Mouse (Mus musculus): ENCODE measurements at regions not wholly inside any gene's neighbourhood (a gene's known extent, or its start where the extent isn't known, plus 50 kb on each side); places are given as distances from the start of the nearest gene placed in this dataset.
A peak's percentile ranks its signal among the peaks of the same experiment; 100 is the strongest.

DNA sequence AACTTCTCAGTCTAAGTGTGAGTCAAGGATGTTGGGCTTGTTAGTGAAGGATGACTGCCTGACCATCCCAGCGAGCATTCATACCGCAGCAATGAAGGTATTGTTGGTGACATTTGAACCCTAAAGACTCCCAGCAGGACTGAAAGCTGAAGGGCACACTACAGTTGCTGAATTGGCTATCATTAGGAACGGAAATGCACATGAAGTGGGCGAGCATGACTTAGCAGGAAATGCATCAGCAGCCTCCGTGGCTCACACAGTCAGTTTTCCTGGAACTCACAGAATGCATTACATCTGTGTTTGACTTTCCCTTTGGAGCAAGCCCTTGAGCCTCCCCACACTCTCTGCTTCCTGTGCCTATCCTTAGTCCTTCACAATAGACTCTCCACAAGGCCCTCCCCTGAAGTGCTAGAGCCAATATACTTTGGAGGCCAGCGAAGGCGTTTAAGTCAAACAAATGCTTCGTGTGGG is 63.9 kb downstream of the Tmco5 start:
- TF ChIP-seq POLR2A (IDR thresholded peaks at IDR 0.05; ENCODE audit: low read depth, low read length), result no peak
- no peak for TF ChIP-seq CTCF (IDR thresholded peaks at IDR 0.05; ENCODE audit: borderline replicate concordance, insufficient read depth, low read length)
- peak overlapping the region; percentile 82 for H3K27ac ChIP-seq (ENCODE audit: insufficient read depth, low read length)
- H3K4me1 ChIP-seq (ENCODE audit: control insufficient read depth, insufficient read depth, low read length), result peaks cover 10% of the 10 kb centered on the region
- H3K4me3 ChIP-seq (ENCODE audit: insufficient read depth, low read length), result no peak overlapping the region

- TF ChIP-seq POLR2A (IDR thresholded peaks at IDR 0.05; ENCODE audit: low read depth, low read length) (no peak), CTCF (IDR thresholded peaks at IDR 0.05; ENCODE audit: borderline replicate concordance, insufficient read depth, low read length) (no peak)
Measured at GRCm38 (mm10) chr2:116948538-116948937, 70.0 kb downstream of the Tmco5 start.

GRCm38 (mm10) chr2:116949741-116950140 is 71.2 kb downstream of the Tmco5 start:
- TF ChIP-seq CTCF (IDR thresholded peaks at IDR 0.05; ENCODE audit: borderline replicate concordance, insufficient read depth, low read length) (no peak), POLR2A (IDR thresholded peaks at IDR 0.05; ENCODE audit: low read depth, low read length) (no peak)
- no peak overlapping the region for H3K4me3 ChIP-seq (ENCODE audit: insufficient read depth, low read length)
- H3K27ac ChIP-seq (ENCODE audit: insufficient read depth, low read length), result no peak overlapping the region
- H3K4me1 ChIP-seq (ENCODE audit: control insufficient read depth, insufficient read depth, low read length), result no peaks in the 10 kb centered on the region

More at GRCm38 (mm10) chr2:116948538-116948937, 70.0 kb downstream of the Tmco5 start:
- Histone ChIP-seq H3K4me1 (ENCODE audit: control insufficient read depth, insufficient read depth, low read length) (no peaks in the 10 kb centered on the region), H3K27ac (ENCODE audit: insufficient read depth, low read length) (no peak overlapping the region), H3K4me3 (ENCODE audit: insufficient read depth, low read length) (no peak overlapping the region)

DNA sequence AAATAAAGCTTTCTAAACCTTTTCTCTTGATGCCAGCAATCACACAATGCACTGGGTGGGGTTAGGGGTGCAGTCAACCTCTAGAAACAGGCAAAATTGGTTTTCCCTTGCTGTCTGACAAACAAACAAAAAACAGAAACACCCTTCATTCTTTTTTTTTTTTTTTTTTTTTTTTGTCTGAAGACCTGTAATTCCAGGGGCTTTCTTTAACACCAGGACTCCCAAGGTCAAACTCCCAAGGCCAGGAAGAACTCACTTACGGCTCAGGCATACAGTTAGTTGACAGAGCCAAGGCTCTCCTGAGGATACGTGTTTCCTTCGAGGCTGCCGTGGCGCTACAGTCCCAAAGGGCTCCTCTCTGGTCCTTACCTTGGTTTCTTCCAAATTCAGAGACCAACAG is 71.7 kb downstream of the Tmco5 start:
- H3K27ac ChIP-seq (ENCODE audit: insufficient read depth, low read length), result no peak overlapping the region
- H3K4me3 ChIP-seq (ENCODE audit: insufficient read depth, low read length), result no peak overlapping the region
- H3K4me1 ChIP-seq (ENCODE audit: control insufficient read depth, insufficient read depth, low read length), result peaks cover 3% of the 10 kb centered on the region; the same call in 1 of the 2 replicates
- no peak for TF ChIP-seq CTCF (IDR thresholded peaks at IDR 0.05; ENCODE audit: borderline replicate concordance, insufficient read depth, low read length)
- no peak for TF ChIP-seq POLR2A (IDR thresholded peaks at IDR 0.05; ENCODE audit: low read depth, low read length)

GRCm38 (mm10) chr2:116951481-116951880 is 73.0 kb downstream of the Tmco5 start:
- Histone ChIP-seq H3K4me1 (ENCODE audit: control insufficient read depth, insufficient read depth, low read length) (peaks cover 3% of the 10 kb centered on the region; the same call in 1 of the 2 replicates), H3K4me3 (ENCODE audit: insufficient read depth, low read length) (no peak overlapping the region), H3K27ac (ENCODE audit: insufficient read depth, low read length) (no peak overlapping the region)
- TF ChIP-seq CTCF (IDR thresholded peaks at IDR 0.05; ENCODE audit: borderline replicate concordance, insufficient read depth, low read length) (no peak), POLR2A (IDR thresholded peaks at IDR 0.05; ENCODE audit: low read depth, low read length) (no peak)

DNA sequence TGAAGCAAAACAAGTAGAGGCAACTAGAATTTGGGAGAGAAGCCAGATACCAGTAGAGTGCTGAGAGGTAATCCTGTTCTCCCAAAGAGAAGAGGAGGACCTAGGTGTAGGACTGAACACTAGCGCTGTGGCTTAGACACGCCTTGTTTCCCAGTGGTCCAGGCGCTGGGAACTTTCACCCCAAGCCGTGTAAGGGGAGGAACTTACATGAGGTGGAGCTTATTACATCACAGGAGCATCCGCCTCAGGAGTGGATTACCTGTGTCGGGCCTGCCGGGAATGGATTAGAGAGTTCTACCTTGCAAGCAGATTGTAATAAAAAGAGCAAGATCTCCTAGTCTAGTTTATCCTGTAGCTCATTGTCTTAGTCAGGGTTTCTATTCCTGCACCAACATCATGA is 75.8 kb downstream of the Tmco5 start:
- TF ChIP-seq POLR2A (IDR thresholded peaks at IDR 0.05; ENCODE audit: low read depth, low read length) (no peak), CTCF (IDR thresholded peaks at IDR 0.05; ENCODE audit: borderline replicate concordance, insufficient read depth, low read length) (no peak)

DNA sequence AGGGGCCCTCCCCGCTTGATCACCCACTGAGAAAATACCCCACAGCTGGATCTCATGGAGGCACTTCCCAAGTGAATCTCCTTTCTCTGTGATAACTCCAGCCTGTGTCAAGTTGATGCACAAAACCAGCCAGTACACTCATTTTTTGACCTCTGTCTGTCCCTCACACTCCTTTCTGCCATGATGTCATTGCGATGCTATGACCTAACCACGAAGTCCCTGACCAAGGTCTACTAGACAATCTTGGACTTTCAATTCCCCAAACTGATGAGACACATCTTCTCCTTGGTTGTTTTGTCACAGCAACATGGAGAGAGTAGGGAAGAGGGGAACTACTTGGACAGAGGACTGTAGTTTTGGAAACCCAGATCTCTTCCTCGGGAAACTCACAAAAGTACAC is 76.4 kb downstream of the Tmco5 start:
- TF ChIP-seq POLR2A (IDR thresholded peaks at IDR 0.05; ENCODE audit: low read depth, low read length) (no peak), CTCF (IDR thresholded peaks at IDR 0.05; ENCODE audit: borderline replicate concordance, insufficient read depth, low read length) (no peak)
- peaks cover 3% of the 10 kb centered on the region; the same call in 1 of the 2 replicates for H3K4me1 ChIP-seq (ENCODE audit: control insufficient read depth, insufficient read depth, low read length)
- H3K4me3 ChIP-seq (ENCODE audit: insufficient read depth, low read length), result no peak overlapping the region
- H3K27ac ChIP-seq (ENCODE audit: insufficient read depth, low read length), result no peak overlapping the region

More for the DNA sequence above, 75.8 kb downstream of the Tmco5 start:
- no peak overlapping the region for H3K27ac ChIP-seq (ENCODE audit: insufficient read depth, low read length)
- H3K4me1 ChIP-seq (ENCODE audit: control insufficient read depth, insufficient read depth, low read length), result peaks cover 3% of the 10 kb centered on the region; the same call in 1 of the 2 replicates
- no peak overlapping the region for H3K4me3 ChIP-seq (ENCODE audit: insufficient read depth, low read length)

DNA sequence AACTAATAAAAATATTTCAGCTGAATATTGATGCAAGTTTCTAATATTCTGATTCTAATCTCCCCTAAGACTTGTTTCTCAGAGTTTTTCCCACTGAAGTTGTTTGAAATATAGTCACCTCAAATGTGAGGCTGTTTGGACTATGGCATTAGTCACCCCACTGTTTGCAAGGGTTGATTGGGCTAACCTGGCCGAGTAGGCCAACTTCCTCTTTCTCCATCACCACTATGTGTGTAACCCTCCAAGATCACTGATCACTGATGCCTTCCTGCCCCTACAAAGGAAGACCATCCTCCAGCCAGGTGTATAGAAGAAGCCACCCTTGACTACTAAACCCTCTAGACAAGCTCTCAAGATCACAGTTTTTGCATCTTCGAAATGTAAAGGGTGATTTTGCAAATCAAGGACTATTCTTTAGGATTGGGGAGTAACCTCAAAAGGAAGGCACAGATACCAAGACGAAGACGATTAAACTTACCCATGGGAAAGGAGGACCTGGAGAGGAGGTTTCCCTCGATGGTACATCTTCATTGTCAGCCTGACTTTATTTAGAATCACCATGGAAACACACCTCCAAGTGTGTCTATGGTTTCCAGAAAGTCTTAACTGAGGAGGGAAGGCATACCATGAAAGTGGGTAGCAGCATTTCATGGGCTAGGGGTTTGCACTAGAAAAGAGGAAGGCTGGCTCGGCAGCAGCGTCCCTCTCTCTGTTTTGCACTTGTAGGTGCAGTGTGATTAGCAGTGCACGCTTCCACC is 84.8 kb downstream of the Tmco5 start:
- Histone ChIP-seq H3K4me3 (ENCODE audit: insufficient read depth, low read length) (no peak overlapping the region), H3K4me1 (ENCODE audit: control insufficient read depth, insufficient read depth, low read length) (peaks cover 9% of the 10 kb centered on the region), H3K27ac (ENCODE audit: insufficient read depth, low read length) (no peak overlapping the region)
- TF ChIP-seq CTCF (IDR thresholded peaks at IDR 0.05; ENCODE audit: borderline replicate concordance, insufficient read depth, low read length) (no peak), POLR2A (IDR thresholded peaks at IDR 0.05; ENCODE audit: low read depth, low read length) (no peak)

DNA sequence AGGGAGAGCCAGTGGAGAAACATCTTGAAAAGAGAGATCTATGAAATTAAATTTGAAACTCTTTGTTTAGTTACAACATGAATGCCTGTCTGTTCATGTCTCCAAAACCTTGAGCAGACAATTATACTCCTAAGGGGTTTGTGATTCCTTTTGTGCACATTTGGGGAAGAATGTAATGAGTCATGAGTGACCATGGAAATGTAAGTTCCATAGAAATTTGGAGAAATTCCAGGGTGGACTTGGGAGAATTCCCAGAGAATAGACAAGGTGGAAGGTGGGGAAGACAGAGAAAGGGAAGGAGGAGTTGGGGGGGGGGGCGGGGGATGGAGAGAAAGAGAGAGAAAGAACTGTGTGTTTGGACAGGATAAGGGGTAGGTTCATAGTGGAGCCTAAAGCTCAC is 87.8 kb downstream of the Tmco5 start:
- TF ChIP-seq CTCF (IDR thresholded peaks at IDR 0.05; ENCODE audit: borderline replicate concordance, insufficient read depth, low read length), result no peak
- Histone ChIP-seq H3K27ac (ENCODE audit: insufficient read depth, low read length) (peak overlapping the region; percentile 77), H3K4me1 (ENCODE audit: control insufficient read depth, insufficient read depth, low read length) (peaks cover 11% of the 10 kb centered on the region), H3K4me3 (ENCODE audit: insufficient read depth, low read length) (no peak overlapping the region)

Measured in embryonic fibroblast, embryonic 13.5 days (primary cell).